Mouse (Mus musculus): ENCODE data around the gene Fbp2. TPM values are rescaled to one million over a fixed set of nuclear protein-coding genes. Genes with fewer than 3 reads are reported as not detected.
"Not testable (repeated sequence)": the region's sequence is repeated elsewhere in the genome, so short reads cannot be mapped to it uniquely, and the experiment has no call there.

Fbp2 gene
- polyA plus RNA-seq, 1 experiment from 2014 or later, result 112 TPM

GRCm38 (mm10) chr13:62870605-62871004 lies 12.4 kb upstream of the Fbp2 start:
- Histone ChIP-seq H3K4me1 (ENCODE audit: control insufficient read depth, insufficient read depth, low read length) (no peaks in the 10 kb centered on the region), H3K27ac (ENCODE audit: low read length) (no peak overlapping the region), H3K4me2 (ENCODE audit: low read depth, low read length) (no peak overlapping the region), H3K9me3 (replicated peaks; ENCODE audit: control insufficient read depth, low read length) (no peaks in the 10 kb centered on the region), H3K27me3 (ENCODE audit: control insufficient read depth, insufficient read depth, low read length) (no peaks in the 10 kb centered on the region), H3K36me3 (ENCODE audit: control insufficient read depth, insufficient read depth, low read length) (no peaks in the 10 kb centered on the region), H3K9ac (ENCODE audit: low read length) (no peak overlapping the region), H3K4me3 (replicated peaks; ENCODE audit: low read length) (no peak overlapping the region)
- 87% methylated on average over 2 of the region's 2 CpGs for WGBS
- ATAC-seq (ENCODE audit: insufficient read depth, low FRiP score), result no peak

- Histone ChIP-seq H3K4me2 (ENCODE audit: low read depth, low read length) (no peak overlapping the region), H3K27ac (ENCODE audit: low read length) (no peak overlapping the region), H3K27me3 (ENCODE audit: control insufficient read depth, insufficient read depth, low read length) (no peaks in the 10 kb centered on the region), H3K4me3 (replicated peaks; ENCODE audit: low read length) (no peak overlapping the region), H3K9me3 (replicated peaks; ENCODE audit: control insufficient read depth, low read length) (no peaks in the 10 kb centered on the region), H3K9ac (ENCODE audit: low read length) (no peak overlapping the region), H3K4me1 (ENCODE audit: control insufficient read depth, insufficient read depth, low read length) (no peaks in the 10 kb centered on the region), H3K36me3 (ENCODE audit: control insufficient read depth, insufficient read depth, low read length) (no peaks in the 10 kb centered on the region)
- 79% methylated on average over 4 of the region's 4 CpGs for WGBS
- no peak for ATAC-seq (ENCODE audit: insufficient read depth, low FRiP score)
Observed at GRCm38 (mm10) chr13:62866817-62867216, 8.6 kb upstream of the Fbp2 start.

- ATAC-seq (ENCODE audit: insufficient read depth, low FRiP score), result no peak
- no peaks in the 10 kb centered on the region for H3K4me1 ChIP-seq (ENCODE audit: control insufficient read depth, insufficient read depth, low read length)
Observed at GRCm38 (mm10) chr13:62865651-62866315, 7.6 kb upstream of the Fbp2 start.

GRCm38 (mm10) chr13:62863771-62864170 lies 5.5 kb upstream of the Fbp2 start:
- H3K27me3 ChIP-seq (ENCODE audit: control insufficient read depth, insufficient read depth, low read length), result no peaks in the 10 kb centered on the region
- H3K36me3 ChIP-seq (ENCODE audit: control insufficient read depth, insufficient read depth, low read length), result no peaks in the 10 kb centered on the region
- no peak overlapping the region for H3K4me3 ChIP-seq (replicated peaks; ENCODE audit: low read length)
- no peak for ATAC-seq (ENCODE audit: insufficient read depth, low FRiP score)
- no peaks in the 10 kb centered on the region for H3K9me3 ChIP-seq (replicated peaks; ENCODE audit: control insufficient read depth, low read length)
- WGBS, result 63% methylated on average over 6 of the region's 6 CpGs
- H3K4me2 ChIP-seq (ENCODE audit: low read depth, low read length), result no peak overlapping the region
- H3K4me1 ChIP-seq (ENCODE audit: control insufficient read depth, insufficient read depth, low read length), result no peaks in the 10 kb centered on the region
- no peak overlapping the region for H3K9ac ChIP-seq (ENCODE audit: low read length)
- no peak overlapping the region for H3K27ac ChIP-seq (ENCODE audit: low read length)

More at GRCm38 (mm10) chr13:62865651-62866315, 7.6 kb upstream of the Fbp2 start:
- Histone ChIP-seq H3K9ac (ENCODE audit: low read length) (no peak overlapping the region), H3K36me3 (ENCODE audit: control insufficient read depth, insufficient read depth, low read length) (no peaks in the 10 kb centered on the region), H3K4me3 (replicated peaks; ENCODE audit: low read length) (no peak overlapping the region), H3K9me3 (replicated peaks; ENCODE audit: control insufficient read depth, low read length) (no peaks in the 10 kb centered on the region), H3K4me2 (ENCODE audit: low read depth, low read length) (no peak overlapping the region), H3K27ac (ENCODE audit: low read length) (peak overlapping the region; percentile 62; the same call in 1 of the 2 replicates), H3K27me3 (ENCODE audit: control insufficient read depth, insufficient read depth, low read length) (no peaks in the 10 kb centered on the region)
- 58% methylated on average over 11 of the region's 11 CpGs for WGBS

GRCm38 (mm10) chr13:62862875-62863274 lies 4.7 kb upstream of the Fbp2 start:
- no peaks in the 10 kb centered on the region for H3K36me3 ChIP-seq (ENCODE audit: control insufficient read depth, insufficient read depth, low read length)
- WGBS, result 69% methylated on average over 3 of the region's 3 CpGs
- H3K27me3 ChIP-seq (ENCODE audit: control insufficient read depth, insufficient read depth, low read length), result no peaks in the 10 kb centered on the region
- H3K9ac ChIP-seq (ENCODE audit: low read length), result no peak overlapping the region
- no peak for ATAC-seq (ENCODE audit: insufficient read depth, low FRiP score)
- H3K27ac ChIP-seq (ENCODE audit: low read length), result no peak overlapping the region
- no peaks in the 10 kb centered on the region for H3K9me3 ChIP-seq (replicated peaks; ENCODE audit: control insufficient read depth, low read length)
- no peak overlapping the region for H3K4me3 ChIP-seq (replicated peaks; ENCODE audit: low read length)
- no peaks in the 10 kb centered on the region for H3K4me1 ChIP-seq (ENCODE audit: control insufficient read depth, insufficient read depth, low read length)
- no peak overlapping the region for H3K4me2 ChIP-seq (ENCODE audit: low read depth, low read length)

GRCm38 (mm10) chr13:62860068-62860467 lies 1.8 kb upstream of the Fbp2 start:
- Histone ChIP-seq H3K27ac (ENCODE audit: low read length) (no peak overlapping the region), H3K27me3 (ENCODE audit: control insufficient read depth, insufficient read depth, low read length) (no peaks in the 10 kb centered on the region), H3K4me2 (ENCODE audit: low read depth, low read length) (no peak overlapping the region), H3K9me3 (replicated peaks; ENCODE audit: control insufficient read depth, low read length) (no peaks in the 10 kb centered on the region), H3K36me3 (ENCODE audit: control insufficient read depth, insufficient read depth, low read length) (no peaks in the 10 kb centered on the region), H3K9ac (ENCODE audit: low read length) (no peak overlapping the region), H3K4me1 (ENCODE audit: control insufficient read depth, insufficient read depth, low read length) (no peaks in the 10 kb centered on the region), H3K4me3 (replicated peaks; ENCODE audit: low read length) (no peak overlapping the region)
- ATAC-seq (ENCODE audit: insufficient read depth, low FRiP score), result no peak
- 89% methylated on average over 4 of the region's 4 CpGs for WGBS

GRCm38 (mm10) chr13:62859251-62859650 lies 1.0 kb upstream of the Fbp2 start:
- H3K4me1 ChIP-seq (ENCODE audit: control insufficient read depth, insufficient read depth, low read length); H3K27me3 ChIP-seq (ENCODE audit: control insufficient read depth, insufficient read depth, low read length); ATAC-seq (ENCODE audit: insufficient read depth, low FRiP score); H3K4me2 ChIP-seq (ENCODE audit: low read depth, low read length); H3K9me3 ChIP-seq (replicated peaks; ENCODE audit: control insufficient read depth, low read length); H3K36me3 ChIP-seq (ENCODE audit: control insufficient read depth, insufficient read depth, low read length); H3K9ac ChIP-seq (ENCODE audit: low read length); H3K27ac ChIP-seq (ENCODE audit: low read length); H3K4me3 ChIP-seq (replicated peaks; ENCODE audit: low read length): not testable (repeated sequence)
- 72% methylated on average over 10 of the region's 10 CpGs for WGBS

- H3K4me3 ChIP-seq (replicated peaks; ENCODE audit: low read length), result peak overlapping the region; percentile 0; the same call in 1 of the 2 replicates
- H3K27ac ChIP-seq (ENCODE audit: low read length), result no peak overlapping the region
Observed at GRCm38 (mm10) chr13:62856850-62857249, 1.4 kb downstream of the Fbp2 start.

GRCm38 (mm10) chr13:62856305-62856675 lies 1.9 kb downstream of the Fbp2 start:
- no peaks in the 10 kb centered on the region for H3K36me3 ChIP-seq (ENCODE audit: control insufficient read depth, insufficient read depth, low read length)
- peak overlapping the region; percentile 59; the same call in 1 of the 2 replicates for H3K9ac ChIP-seq (ENCODE audit: low read length)
- no peaks in the 10 kb centered on the region for H3K27me3 ChIP-seq (ENCODE audit: control insufficient read depth, insufficient read depth, low read length)
- WGBS, result 4% methylated on average over 5 of the region's 5 CpGs
- ATAC-seq (ENCODE audit: insufficient read depth, low FRiP score), result peak; percentile 69
- no peak overlapping the region for H3K27ac ChIP-seq (ENCODE audit: low read length)
- no peaks in the 10 kb centered on the region for H3K9me3 ChIP-seq (replicated peaks; ENCODE audit: control insufficient read depth, low read length)
- no peaks in the 10 kb centered on the region for H3K4me1 ChIP-seq (ENCODE audit: control insufficient read depth, insufficient read depth, low read length)
- peak overlapping the region; percentile 72 for H3K4me2 ChIP-seq (ENCODE audit: low read depth, low read length)
- peak overlapping the region; percentile 42 for H3K4me3 ChIP-seq (replicated peaks; ENCODE audit: low read length)

More at GRCm38 (mm10) chr13:62856850-62857249, 1.4 kb downstream of the Fbp2 start:
- ATAC-seq (ENCODE audit: insufficient read depth, low FRiP score), result no peak
- H3K27me3 ChIP-seq (ENCODE audit: control insufficient read depth, insufficient read depth, low read length), result no peaks in the 10 kb centered on the region
- H3K4me1 ChIP-seq (ENCODE audit: control insufficient read depth, insufficient read depth, low read length), result no peaks in the 10 kb centered on the region
- H3K9me3 ChIP-seq (replicated peaks; ENCODE audit: control insufficient read depth, low read length), result no peaks in the 10 kb centered on the region
- WGBS, result 69% methylated on average over 14 of the region's 14 CpGs
- H3K4me2 ChIP-seq (ENCODE audit: low read depth, low read length), result 0 out of 2 replicates have a peak overlapping the region, but pooled peaks have one; percentile 2
- H3K9ac ChIP-seq (ENCODE audit: low read length), result no peak overlapping the region
- H3K36me3 ChIP-seq (ENCODE audit: control insufficient read depth, insufficient read depth, low read length), result no peaks in the 10 kb centered on the region
